Mouse (Mus musculus): ENCODE measurements at regions not wholly inside any gene's neighbourhood (a gene's known extent, or its start where the extent isn't known, plus 50 kb on each side); places are given as distances from the start of the nearest gene placed in this dataset.

GRCm38 (mm10) chr2:72825251-72825650 lies 155.0 kb downstream of the Sp3 start:
- no peak for DNase-seq (ENCODE audit: low read depth)

DNA sequence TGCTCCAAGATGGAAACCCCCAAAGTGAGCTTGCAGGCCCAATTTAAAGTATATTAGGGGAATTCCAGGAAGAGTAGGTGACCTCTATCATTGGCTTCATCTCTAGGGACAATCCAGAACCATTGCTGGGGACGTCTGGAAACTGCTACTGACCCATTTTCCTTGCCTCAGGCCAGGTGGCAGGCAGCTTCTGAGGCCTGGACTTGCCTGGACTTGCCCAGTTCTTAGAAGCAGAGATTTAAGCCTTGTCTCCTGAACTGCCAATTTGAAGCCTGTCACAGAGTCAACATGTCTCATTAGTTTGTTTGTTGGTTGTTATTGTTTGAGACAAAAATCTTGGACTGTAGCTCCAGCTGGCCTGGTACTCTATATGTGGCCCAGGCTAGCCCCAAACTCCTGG lies 151.1 kb downstream of the Sp3 start:
- no peak for DNase-seq (ENCODE audit: low read depth)

- DNase-seq (ENCODE audit: low read depth) = no peak
Measured at GRCm38 (mm10) chr2:72832770-72833169, 147.5 kb downstream of the Sp3 start.

DNA sequence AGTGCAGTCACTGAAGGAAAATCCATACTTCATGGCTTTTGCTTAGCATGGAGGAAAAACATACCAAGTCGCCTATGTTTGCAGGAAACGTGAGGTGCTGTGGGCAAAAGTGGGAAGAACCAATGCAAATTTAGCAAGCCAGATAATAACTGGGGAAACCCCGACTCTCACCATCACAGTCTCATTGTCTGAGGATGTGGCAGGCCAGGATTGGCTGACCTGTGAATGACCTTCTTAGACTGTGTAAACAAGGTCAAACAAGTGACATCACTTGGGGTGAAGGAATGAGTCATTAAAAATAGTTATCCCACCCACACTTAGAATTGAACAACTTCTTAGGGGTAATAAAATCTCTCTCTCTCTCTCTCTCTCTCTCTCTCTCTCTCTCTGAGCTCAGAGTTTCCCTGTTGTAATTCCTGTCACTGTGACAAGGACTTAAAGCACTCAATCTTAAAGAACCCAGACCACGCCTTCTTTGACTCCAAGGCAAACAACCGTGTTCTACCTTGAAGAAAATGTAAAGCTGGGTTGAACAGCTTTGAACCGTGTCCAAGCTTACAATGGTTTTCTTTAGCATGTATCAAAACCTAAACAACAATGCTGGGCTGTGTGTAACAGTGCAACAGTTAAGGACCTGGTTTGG lies 142.0 kb downstream of the Sp3 start:
- no peak for DNase-seq (ENCODE audit: low read depth)

DNA sequence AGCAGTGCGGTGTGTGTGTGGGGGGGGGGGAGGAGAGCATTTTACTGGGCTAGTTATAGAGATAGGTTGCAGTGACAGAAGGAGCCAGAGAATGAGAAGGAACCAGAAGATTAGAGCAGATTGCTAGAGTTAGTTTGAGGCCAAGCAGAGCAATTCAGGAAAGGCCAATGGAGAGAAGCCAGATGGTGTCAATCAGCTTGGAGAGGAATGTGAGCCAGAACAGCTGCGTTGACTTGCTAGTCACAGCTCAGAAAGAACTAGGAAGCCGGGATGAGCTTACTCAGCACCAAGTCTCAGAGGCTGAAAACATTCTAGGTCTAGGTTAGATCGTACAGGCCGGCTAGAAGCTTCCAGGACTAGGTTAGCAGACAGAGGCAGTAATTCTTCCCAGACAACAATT lies 140.6 kb downstream of the Sp3 start:
- no peak for DNase-seq (ENCODE audit: low read depth)

- DNase-seq (ENCODE audit: low read depth) = no peak
Measured at GRCm38 (mm10) chr2:72841367-72841766, 138.9 kb downstream of the Sp3 start.

DNA sequence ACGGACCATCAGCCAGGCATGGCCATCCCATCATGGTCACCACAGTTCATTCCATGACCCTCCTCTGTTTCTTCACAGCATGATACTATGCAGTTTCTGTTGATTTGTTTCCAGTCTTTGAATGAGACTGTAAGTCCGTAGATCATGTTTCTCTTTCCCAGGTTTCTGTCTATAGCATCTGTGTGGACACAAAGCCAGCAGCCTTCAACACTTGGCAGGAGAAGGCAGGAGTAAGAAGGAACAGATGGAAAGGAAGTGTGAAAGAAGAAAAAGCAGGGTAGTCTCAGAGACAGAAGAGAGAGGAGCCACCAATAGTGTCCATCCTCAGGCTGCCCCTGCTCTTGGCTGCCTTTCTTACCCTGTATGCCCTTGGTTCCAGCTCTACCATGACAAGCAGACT lies 136.6 kb downstream of the Sp3 start:
- no peak for DNase-seq (ENCODE audit: low read depth)

GRCm38 (mm10) chr2:72849441-72850192 lies 130.6 kb downstream of the Sp3 start:
- DNase-seq (ENCODE audit: low read depth) = no peak

DNA sequence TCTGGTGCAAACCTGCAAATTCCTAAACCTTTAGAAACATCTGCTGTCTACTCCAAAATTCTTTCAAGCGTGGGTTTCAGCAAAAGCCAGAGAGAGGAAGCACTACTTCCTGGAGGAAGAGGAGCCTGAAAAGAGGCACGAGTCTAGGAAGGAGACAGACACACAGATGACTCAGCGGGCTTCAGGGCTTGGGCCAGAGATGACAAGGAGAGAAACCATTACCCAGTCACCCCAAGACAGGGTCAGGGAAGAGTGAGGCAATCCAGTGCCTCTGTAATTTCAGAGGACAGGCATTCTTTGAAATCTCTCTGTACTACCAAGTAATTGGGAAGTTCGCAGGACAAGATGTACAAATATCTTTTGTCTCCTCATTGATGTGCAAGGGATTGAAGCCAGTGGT lies 127.7 kb downstream of the Sp3 start:
- no peak for DNase-seq (ENCODE audit: low read depth)

GRCm38 (mm10) chr2:72855276-72855970 lies 124.8 kb downstream of the Sp3 start:
- no peak for DNase-seq (ENCODE audit: low read depth)

DNA sequence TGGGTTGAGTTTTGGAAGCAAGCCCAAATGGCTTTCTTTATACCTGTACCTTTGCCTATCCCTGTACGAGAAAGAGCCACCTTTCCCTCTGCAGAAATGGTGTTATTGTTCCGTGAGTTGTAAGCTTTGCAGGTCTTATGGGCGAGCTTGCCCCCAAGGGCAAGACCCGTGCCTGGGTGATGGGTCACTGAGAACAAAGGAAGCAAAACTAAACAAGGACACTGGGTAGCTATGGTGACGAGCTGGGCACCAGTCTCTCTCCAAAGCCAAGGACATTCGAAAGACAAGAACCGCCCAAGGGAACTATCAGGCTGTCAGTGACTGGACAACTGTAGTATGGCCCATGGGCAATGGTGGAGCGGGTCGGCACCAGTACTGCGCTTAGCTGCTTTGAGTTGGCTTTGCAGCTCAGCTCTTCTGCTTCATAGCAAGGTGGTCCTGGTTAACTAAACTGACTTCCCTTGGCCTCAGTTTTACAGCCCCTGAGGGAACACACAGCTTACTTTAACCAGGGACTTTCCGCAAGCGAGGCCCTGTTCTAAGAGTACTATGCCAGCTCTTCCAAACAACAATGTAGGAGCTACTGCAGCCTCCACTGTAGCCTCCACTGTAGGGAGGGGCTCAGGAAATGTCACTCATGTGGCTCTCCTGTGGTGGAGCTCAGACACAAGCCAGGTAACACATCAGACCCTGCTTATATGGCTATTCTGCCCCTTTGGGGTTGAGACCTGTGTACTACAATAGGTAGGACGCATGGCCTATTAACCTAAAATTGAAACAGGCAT lies 124.1 kb downstream of the Sp3 start:
- no peak for DNase-seq (ENCODE audit: low read depth)

- DNase-seq (ENCODE audit: low read depth) = no peak
Measured at GRCm38 (mm10) chr2:72857377-72857776, 122.9 kb downstream of the Sp3 start.

GRCm38 (mm10) chr2:72865462-72866365 lies 114.5 kb downstream of the Sp3 start:
- DNase-seq (ENCODE audit: low read depth) = no peak

DNA sequence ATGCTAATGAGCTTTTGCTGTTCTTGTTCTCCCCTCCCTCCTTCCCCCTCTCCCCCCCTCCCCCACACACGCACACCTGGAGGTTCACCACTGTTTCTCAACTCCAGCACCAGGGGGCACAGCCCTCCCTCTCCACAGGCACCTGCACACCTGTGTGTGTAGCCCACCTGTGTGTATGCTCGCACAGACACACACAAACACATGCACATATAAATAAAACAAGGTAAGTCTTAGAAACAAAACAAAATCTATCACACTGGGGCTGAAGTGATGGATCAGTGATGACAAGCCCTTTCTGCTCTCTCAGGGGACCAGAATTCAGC lies 113.9 kb downstream of the Sp3 start:
- DNase-seq (ENCODE audit: low read depth) = no peak

DNA sequence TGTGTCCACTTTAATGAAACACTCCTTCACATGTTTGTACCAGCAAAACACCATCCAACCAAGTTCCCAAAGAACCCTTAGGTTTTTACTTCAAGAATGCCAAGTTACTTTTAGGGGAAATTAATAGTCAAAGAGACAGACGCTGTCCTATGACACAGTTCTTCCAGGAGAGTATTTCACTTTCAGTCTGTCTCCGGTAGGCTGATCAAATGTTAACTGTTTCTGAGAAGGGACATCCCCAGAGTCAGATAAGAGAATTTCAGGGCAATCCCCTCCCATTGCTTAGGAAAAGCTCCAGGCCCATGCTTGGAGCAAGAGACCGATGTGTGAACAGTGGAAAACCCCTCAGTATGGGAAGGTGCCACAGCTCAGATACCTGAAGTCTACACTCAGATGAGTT lies 112.1 kb downstream of the Sp3 start:
- DNase-seq (ENCODE audit: low read depth) = no peak

- no peak for DNase-seq (ENCODE audit: low read depth)
Measured at GRCm38 (mm10) chr2:72871836-72872235, 108.4 kb downstream of the Sp3 start.

GRCm38 (mm10) chr2:72873948-72874347 lies 106.3 kb downstream of the Sp3 start:
- no peak for DNase-seq (ENCODE audit: low read depth)

GRCm38 (mm10) chr2:72874533-72874932 lies 105.7 kb downstream of the Sp3 start:
- DNase-seq (ENCODE audit: low read depth) = no peak

DNA sequence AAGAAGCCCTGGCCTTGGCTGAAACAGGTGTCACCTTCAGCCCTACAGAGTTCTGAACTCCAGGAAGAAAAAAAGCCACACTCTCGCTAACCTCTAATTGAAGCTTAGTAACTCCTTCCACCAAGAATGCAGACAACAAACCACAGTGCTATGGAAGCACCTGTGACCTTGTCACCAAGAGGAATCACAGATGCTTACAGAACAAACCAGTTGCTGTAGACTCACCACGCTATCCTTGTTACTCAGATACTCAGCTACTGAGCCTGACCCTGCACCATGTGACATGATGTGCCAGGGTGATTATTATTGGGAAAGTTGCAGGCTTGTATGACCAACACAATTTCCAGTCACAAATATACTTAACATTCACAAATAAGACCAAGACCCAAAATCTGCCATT lies 104.6 kb downstream of the Sp3 start:
- DNase-seq (ENCODE audit: low read depth) = no peak

DNA sequence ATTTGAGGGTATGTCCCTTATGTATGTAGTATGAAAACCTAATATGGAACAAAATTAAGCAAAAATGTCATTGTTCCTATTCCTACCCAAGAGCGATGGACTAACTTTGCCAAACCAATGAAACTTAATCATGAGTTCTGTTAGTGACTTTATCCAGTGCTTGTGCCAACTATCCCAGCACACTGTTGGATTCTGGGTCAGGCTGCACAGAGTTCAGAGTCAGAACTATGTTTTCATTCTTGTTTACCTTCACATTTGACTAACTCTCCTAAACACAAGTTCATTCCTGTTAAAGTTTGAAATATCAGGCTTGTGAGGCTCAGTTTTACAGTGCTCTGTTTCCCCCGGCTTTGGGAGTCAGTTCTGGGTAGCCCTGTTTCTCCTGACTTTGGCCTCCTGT lies 100.2 kb downstream of the Sp3 start:
- DNase-seq (ENCODE audit: low read depth) = no peak

GRCm38 (mm10) chr2:72881554-72881953 lies 98.7 kb downstream of the Sp3 start:
- DNase-seq (ENCODE audit: low read depth) = no peak

- no peak for DNase-seq (ENCODE audit: low read depth)
Measured at GRCm38 (mm10) chr2:72886250-72886649, 94.0 kb downstream of the Sp3 start.
